Mouse (Mus musculus): ENCODE data around the gene Mrps21.
"Not testable (repeated sequence)": the region's sequence is repeated elsewhere in the genome, so short reads cannot be mapped to it uniquely, and the experiment has no call there.

Mrps21 gene

GRCm38 (mm10) chr3:95891211-95892065 lies 20.1 kb upstream of the Mrps21 start, which contains the start of gene BC028528:
TSS of gene BC028528 (minus strand) at chr3:95892005.
- DNase-seq: peak; percentile 26

GRCm38 (mm10) chr3:95889664-95890063 lies 18.3 kb upstream of the Mrps21 start:
- DNase-seq: no peak

- no peak for DNase-seq
Observed at GRCm38 (mm10) chr3:95887596-95887995, 16.3 kb upstream of the Mrps21 start.

GRCm38 (mm10) chr3:95884400-95884799 lies 13.1 kb upstream of the Mrps21 start:
- no peak for DNase-seq

GRCm38 (mm10) chr3:95882816-95883425 lies 11.6 kb upstream of the Mrps21 start:
- peak; percentile 80 for DNase-seq

GRCm38 (mm10) chr3:95881979-95882815 lies 10.9 kb upstream of the Mrps21 start, which contains the start of gene Ciart:
TSS of gene Ciart (minus strand) at chr3:95882251.
- peak; percentile 87 for DNase-seq

GRCm38 (mm10) chr3:95879063-95879462 lies 7.7 kb upstream of the Mrps21 start:
- DNase-seq: no peak

GRCm38 (mm10) chr3:95872048-95872447 lies 729 bp upstream of the Mrps21 start:
- no peak for DNase-seq

- no peak for DNase-seq
Observed at GRCm38 (mm10) chr3:95870976-95871375, 343 bp downstream of the Mrps21 start.

- DNase-seq: no peak
Observed at GRCm38 (mm10) chr3:95867408-95867807, 3.9 kb downstream of the Mrps21 start.

- DNase-seq: no peak
Observed at GRCm38 (mm10) chr3:95866071-95866470, 5.2 kb downstream of the Mrps21 start.

GRCm38 (mm10) chr3:95865571-95865970 lies 5.7 kb downstream of the Mrps21 start:
- no peak for DNase-seq

GRCm38 (mm10) chr3:95865050-95865449 lies 6.3 kb downstream of the Mrps21 start:
- DNase-seq: no peak

- no peak for DNase-seq
Observed at GRCm38 (mm10) chr3:95863578-95863977, 7.7 kb downstream of the Mrps21 start.

- peak; percentile 76 for DNase-seq
Observed at GRCm38 (mm10) chr3:95861796-95862195, 9.5 kb downstream of the Mrps21 start.

- DNase-seq: peak; percentile 35
Observed at GRCm38 (mm10) chr3:95861216-95861615, 10.1 kb downstream of the Mrps21 start.

GRCm38 (mm10) chr3:95860323-95860722 lies 11.0 kb downstream of the Mrps21 start:
- DNase-seq: no peak

GRCm38 (mm10) chr3:95858278-95858677 lies 13.0 kb downstream of the Mrps21 start:
- not testable (repeated sequence) for DNase-seq

- not testable (repeated sequence) for DNase-seq
Observed at GRCm38 (mm10) chr3:95857050-95857449, 14.3 kb downstream of the Mrps21 start.

- DNase-seq: no peak
Observed at GRCm38 (mm10) chr3:95856115-95856514, 15.2 kb downstream of the Mrps21 start.

GRCm38 (mm10) chr3:95855502-95856089 lies 15.7 kb downstream of the Mrps21 start, which contains the start of gene Prpf3:
TSS of gene Prpf3 (minus strand) at chr3:95855885.
- DNase-seq: peak; percentile 94

- no peak for DNase-seq
Observed at GRCm38 (mm10) chr3:95851317-95851716, 20.0 kb downstream of the Mrps21 start.

GRCm38 (mm10) chr3:95850611-95851010 lies 20.7 kb downstream of the Mrps21 start:
- DNase-seq: no peak

All from thymus, postnatal 25 days (tissue).